Mouse (Mus musculus) fat pad, adult 2 months (tissue): ENCODE data around the gene Wdr47.
"Not testable (repeated sequence)": the region's sequence is repeated elsewhere in the genome, so short reads cannot be mapped to it uniquely, and the experiment has no call there.

ENCODE experiments used
- DNase-seq: peaks from one replicate; pipeline ENCODE4 v3.0.0-alpha.2; 2011; ENCODE audit warnings: low read depth, low spot score; ENCODE audit errors: extremely low read depth

Gene Wdr47

DNA sequence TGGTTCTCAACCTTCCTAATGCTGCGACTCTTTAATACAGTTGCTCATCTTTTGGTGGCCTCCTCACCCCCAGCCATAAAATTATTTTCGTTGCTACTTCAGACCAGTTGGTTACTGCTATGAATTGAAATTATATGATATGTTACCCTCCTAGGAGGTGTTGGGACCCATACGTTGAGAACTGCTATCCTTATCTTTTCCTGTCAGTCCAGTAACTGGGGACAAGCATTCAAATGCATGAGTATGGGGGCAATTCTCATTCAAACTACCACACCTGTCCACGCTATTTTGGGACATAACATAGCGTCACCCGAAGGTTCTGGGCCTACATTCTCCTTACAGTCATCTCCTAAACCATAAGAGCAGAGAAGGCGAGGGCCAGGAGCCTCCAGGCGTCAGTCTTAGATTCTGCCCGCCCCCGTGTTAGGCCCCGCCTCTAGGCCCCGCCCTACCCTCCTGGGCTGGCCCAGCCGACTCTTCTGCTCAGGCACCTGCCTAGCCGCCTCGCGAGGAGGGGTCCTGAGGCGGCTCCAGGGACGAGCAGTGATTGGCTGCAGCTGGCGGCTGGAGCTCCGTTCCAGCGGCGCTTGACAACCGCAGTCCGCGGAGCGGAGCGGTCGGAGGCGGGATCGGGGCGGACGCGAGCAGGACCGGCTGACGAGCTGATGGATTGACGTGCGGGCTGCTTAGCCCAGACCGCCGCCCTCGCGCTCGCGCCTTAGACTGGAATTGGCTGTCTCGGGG, at the start of gene Wdr47:
Gene Wdr47, plus strand, starts transcription at position 494 of the 744 bp plus-strand sequence.
- peak; percentile 36 for DNase-seq

DNA sequence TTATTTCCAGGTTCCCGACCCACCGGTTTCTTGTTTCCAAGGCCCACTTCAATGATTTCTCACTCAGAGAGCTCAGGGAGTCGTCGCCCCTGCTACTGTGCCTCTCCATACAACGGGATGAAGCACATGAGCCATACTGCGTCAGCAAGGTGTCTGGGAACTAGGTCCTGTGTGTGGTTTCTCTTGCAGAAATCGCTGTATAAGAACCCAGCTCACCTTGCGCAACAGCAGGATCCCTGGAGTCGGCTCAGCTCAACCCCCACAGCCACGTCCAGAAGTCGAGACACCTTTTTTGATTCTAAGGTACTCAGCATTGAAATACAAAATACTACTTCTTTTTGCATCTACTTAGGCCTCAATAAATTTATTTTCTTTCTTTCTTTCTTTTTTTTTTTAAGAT, 48.8 kb upstream of the Wdr47 start:
- no peak for DNase-seq

DNA sequence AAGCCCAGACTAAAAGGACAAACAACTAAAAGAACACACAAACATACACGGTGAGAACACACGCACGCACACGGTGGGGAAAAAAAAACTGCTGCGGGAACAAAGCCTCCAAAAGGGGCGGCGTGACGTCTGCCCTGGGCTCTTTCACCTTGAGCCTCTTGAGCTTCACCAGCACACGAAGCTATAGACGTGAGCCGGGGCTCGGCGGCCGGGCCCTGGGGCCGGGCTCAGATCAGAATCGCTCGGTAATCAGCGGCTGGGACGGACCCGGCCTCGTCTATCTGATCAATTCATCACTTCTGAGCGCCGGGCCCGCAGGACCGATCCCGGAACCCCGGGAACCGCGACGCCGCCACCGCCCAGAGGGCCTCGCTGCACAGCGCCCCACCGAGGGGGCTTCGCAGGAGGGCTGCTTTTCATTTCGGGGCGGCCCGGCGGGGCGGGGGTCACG, 36.9 kb upstream of the Wdr47 start:
- DNase-seq = no peak

DNA sequence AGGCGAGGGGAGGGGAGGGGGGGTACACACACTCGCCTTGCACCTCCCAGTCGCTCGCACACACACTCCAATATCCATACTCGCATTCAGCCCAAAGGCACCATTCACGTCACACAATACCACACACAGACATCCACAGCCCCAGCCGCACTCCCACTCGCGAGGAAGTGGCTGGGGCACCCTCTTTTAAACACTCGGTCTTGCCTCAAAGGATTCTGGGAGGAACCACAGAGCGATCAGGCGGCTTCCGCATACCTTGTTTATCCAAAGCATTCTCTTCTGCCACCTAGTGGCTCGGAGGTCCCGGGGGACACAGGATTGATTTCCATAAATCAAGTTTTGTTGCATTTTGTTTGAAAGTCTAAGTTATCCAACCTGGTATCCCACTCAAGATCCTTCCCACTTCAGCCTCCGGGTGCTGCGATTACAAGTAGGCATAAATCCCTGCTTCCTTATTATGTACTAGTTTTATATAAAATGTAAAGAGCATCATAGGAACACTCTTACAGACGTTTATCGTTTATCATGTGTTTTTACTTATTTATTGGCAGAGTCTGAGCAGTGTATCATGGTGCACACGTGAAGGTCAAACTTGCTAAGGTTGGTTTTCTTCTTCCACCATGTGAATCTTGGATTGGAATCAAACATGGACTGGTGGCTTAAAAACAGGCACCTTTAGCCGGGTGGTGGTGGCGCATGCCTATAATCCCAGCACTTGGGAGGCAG, 36.3 kb upstream of the Wdr47 start:
- DNase-seq = peak; percentile 63

DNA sequence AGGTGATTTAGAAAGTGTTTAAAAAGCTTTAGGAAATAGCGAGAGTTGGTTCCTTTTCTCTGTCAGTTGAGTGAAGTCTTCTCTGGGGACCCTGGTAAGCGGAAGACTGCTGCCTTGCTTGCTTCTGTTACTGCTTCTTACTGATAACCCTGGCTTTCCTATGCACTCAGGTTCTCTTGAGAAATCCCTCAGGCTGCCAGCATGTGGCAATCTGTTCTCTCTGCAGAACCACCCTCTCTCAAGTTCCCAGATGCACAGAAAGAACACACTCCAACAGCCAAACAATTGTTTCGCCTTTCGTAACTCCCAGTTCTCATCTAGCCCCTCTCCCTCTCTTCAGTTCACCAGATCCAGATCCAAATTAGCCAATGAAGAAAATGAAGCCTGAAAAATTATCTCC, 33.2 kb upstream of the Wdr47 start:
- no peak for DNase-seq

DNA sequence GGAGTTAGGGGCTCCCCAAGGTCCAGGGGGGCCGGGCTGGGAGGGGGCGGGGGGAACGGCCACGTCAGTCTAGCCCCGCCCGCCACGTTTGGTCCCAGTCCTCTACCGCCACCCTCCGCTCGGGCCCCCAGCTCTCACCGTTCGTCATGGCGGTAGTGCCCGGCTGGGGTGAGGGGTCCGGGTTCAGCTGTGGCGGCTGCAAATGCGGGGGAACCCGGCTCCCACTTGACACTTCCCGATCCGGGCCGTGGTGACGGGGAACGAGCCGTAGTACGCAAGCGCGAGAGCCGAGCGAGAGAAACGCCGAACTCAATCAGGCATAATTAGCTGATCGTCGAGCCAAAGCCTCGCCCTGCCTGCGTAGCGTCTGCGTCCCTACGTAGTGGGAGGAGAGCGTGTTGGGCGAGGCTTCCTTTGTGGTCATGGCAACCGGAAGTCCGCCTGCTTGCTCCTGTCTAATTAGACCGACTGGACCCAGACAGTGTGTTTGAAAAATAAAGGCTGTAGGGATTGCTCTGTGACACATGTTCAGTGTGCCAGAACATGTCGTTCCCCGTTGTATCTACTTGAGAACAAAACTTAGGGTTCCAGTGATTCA, 28.8 kb upstream of the Wdr47 start, which contains the start of gene Tmem167b:
Gene Tmem167b, minus strand, starts transcription at position 334 of the 598 bp plus-strand sequence.
- peak; percentile 82 for DNase-seq

DNA sequence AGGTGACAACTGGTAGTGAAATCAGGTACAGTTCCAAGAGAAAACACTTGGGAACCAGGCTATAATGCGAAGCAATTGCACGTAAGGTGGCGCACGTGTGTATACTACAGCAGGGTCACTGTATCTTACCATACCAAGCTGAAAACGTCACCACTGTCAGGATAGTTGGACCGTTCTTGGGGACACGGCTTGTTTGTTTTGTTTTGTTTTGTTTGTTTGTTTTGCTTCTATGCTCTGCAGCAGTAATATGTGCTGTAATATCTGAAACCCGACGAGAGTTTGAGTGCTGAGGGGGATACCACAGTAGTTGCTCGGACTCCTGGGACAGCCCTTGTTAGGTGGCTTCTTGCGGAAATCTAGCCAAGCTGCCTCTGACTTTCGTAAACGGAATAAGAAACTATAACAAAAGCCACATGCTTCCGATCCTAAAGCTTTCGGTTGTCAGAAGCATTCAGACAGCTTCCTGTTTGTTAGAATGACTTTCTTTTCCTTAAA, 28.3 kb upstream of the Wdr47 start:
- DNase-seq = no peak

DNA sequence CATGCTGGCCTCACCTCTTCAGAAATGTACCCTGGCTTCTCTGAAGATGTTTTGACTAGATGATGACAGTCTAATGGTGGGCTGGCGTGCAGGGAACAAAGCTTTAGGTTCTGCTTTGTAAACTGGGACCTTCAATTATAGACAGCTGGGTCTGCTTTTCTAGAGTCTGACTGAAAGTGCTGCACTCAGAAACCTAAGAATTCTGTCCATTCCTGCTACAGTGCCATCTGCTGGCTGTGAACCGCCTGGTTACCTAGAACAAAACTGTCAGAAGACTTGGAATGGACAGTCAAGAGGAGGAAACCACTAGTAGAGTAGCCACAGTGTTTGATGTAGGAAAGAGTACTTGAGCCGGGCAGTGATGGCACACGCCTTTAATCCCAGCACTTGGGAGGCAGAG, 27.8 kb upstream of the Wdr47 start:
- DNase-seq = no peak

DNA sequence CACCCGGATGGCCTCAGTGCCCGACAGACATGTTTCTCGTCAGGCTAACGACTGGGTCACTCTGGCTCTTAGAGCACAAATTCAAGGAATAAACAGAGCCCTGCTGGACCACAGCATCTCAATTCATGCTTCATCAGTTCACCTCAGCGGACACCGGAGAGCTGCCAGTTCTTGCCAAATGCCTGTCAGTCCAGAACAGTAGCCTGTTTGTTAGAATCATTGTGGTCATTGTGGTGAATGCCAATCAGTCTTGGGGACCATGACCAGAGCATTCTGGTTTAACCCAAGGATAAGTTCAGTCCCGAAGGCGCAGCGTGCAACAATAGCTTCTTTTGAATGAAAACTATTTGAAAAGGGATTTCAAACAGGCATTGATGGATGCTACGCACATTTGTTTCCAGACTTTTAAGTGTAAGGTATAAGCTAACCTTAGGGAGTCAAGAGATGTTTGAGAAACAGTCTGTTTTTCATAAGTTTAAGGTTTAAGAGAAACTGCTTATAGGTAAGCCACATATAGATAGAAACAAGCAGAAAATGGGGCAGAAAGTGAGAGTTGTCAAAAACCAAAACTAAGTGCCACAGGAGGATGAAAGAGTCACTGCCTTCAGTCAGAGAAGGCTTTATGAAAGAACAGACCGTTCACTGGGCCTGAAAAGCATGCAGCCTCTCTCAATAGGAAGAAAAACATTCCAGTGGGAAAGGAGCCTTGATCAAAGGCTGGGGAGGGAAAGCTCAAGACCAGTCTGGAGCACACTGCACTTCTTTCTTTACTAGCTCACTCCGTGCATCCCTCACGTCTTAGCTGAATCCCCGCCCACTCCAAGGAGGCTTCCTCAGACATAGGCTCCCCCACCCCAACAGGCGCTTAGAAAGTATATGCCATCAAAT, 22.8 kb upstream of the Wdr47 start:
- no peak for DNase-seq

DNA sequence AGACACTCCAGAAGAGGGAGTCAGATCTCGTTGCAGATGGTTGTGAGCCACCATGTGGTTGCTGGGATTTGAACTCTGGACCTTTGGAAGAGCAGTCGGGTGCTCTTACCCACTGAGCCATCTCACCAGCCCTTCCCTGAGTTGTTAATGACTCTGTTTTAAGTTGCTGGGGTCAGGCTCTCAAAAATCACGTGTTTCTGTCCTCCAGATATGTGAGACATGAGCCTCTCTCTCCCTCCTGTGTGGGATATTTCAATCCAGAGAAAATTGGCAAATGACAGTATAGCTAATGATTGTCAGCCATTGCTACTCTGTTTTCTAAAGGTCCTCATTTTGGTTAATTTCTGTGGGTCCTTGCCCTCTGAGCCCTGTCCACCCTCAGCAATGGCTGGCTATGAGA, 21.4 kb upstream of the Wdr47 start:
- DNase-seq = not testable (repeated sequence)

DNA sequence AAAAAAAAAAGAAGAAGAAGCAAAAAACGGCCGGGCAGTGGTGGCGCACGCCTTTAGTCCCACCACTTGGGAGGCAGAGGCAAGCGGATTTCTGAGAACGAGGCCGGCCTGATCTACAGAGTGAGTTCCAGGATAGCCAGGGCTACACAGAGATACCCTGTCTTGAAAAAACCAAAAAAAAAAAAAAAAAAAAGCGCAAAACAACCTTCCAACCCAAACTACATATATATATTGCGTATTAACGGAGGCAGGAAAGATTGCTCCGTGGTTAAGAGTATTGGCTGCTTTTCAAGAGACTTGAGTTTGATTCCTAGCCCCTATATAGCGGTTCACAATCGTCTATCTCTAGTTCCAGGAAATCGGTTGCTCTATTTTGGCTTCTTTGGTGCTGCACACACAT, 20.3 kb upstream of the Wdr47 start:
- no peak for DNase-seq

DNA sequence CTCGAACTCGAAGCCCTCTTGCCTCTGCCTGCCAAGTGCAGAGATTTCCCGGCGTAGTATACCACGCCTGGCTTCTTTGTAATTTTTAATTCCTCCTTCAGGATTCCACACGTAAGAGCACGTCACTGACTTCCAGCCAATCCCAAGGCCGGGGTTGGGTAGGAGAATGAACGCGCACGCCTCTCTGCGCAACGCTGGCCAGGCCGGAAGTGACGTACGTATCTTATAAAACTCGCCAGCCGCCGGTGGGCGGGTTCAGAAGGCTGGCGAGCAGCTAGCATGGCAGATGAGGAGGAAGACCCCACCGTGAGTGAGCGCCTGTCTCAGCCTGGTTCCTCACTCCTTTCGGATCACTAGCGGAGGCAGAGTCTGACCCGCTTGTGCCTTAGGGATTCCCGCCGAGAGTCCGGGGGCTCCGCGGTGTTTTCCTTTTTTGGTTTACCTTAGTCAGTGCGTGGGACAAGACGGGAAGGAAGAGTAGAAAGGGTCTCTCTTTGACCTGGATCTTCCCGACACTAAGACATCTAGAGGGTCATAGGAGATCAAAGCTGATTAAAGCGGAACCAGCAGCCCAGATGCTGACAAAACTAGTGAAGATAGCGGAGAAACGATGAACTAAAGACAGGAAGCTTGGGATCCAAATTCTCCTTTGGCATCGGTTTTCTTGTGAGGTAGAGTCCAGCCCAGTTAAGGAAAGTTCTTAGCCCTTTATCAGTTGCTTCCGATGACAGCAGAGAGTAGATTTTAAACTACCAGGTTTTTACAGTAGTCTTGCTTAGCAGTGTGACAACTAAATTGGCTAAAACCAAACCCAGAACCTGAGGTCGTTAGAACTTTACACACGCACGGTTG, 19.4 kb upstream of the Wdr47 start, which contains the start of gene Taf13:
Gene Taf13, plus strand, starts transcription at position 256 of the 852 bp plus-strand sequence.
- DNase-seq = peak; percentile 63

DNA sequence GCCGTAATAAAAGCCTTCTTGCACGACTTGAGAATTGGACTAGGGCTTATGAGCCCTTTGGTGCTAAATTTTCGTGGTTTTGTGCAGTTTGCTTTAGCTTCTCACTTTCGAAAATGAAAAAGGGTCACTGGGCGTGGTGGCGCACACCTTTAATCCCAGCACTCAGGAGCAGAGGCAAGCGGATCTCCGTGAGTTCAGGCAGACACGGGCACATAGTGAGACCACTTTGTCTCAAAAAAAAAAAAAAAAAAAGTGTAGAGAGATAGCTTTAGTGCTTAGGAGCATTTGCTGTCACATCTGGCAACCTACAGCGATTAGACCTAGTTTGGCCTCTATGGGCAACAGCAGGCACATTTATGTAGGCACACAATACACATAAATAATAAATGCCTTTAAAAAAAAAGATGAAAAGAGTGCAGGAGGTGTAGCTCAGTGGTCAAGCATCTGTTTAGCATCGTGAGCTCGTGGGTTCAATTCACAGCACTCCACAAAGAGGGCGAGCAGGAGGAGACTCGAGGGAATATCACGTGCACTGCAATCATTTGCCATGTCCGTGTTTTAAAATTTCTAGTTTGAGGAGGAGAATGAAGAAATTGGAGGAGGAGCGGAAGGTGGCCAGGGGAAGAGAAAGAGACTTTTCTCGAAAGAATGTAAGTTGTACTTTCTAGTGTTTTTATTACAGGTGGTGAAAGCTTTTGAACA, 18.6 kb upstream of the Wdr47 start:
- DNase-seq = no peak

DNA sequence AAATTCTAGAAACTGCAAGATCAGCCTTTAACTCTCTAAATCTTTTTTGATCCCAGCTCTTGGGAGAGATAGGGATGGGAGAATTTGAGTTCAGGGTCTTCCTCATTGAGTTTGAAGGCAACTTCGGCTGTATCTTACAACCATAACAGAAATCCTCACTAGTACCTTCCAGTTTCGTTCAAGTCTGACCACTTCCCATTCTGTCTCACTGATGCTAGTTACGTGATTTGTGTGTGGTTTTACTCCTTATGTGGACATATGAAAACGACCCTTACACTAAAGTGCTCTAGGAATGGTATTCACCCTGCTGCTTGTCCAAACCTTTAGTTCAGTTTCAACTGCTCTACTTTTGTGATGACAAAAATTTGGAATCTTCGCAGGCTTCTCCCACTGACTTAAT, 17.1 kb upstream of the Wdr47 start:
- DNase-seq = no peak

DNA sequence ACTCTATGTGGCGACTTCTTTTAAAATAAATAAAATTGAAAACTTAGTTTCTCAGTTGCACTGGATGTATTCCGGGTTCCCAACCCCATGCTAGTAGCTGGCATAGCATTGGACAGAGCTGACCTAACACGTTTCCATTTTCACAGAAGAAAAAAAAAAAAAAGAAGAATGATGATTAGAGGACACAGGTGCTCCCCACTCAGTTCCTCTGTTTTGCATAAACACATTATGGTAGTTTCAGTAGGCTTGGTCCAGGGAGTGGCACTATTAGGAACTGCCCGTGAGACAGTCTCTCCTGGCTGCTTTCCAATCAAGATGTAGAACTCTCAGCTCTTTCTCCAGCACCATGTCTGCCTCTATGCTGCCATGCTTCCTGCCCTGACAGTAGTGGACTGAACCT, 6.5 kb upstream of the Wdr47 start:
- DNase-seq = no peak

DNA sequence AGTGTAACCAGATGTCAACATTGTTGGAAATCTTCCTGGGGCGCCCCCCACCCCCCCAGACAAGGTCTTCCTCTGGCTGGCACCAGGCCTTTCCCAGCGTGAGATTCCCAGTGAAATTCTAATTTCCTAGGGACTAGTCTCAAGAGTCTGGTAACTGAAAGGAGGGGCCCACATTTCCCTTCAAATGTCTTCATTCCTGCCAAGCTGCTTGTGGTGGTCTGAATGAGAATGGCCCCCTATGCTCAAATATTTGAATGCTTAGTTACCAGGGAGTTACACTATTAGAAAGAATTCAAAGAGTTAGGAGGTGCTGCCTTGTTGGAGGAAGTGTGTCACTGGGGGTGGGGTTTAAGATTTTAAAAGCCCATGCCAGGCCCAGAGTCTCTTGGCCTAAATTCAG, 2.6 kb upstream of the Wdr47 start:
- DNase-seq = no peak

DNA sequence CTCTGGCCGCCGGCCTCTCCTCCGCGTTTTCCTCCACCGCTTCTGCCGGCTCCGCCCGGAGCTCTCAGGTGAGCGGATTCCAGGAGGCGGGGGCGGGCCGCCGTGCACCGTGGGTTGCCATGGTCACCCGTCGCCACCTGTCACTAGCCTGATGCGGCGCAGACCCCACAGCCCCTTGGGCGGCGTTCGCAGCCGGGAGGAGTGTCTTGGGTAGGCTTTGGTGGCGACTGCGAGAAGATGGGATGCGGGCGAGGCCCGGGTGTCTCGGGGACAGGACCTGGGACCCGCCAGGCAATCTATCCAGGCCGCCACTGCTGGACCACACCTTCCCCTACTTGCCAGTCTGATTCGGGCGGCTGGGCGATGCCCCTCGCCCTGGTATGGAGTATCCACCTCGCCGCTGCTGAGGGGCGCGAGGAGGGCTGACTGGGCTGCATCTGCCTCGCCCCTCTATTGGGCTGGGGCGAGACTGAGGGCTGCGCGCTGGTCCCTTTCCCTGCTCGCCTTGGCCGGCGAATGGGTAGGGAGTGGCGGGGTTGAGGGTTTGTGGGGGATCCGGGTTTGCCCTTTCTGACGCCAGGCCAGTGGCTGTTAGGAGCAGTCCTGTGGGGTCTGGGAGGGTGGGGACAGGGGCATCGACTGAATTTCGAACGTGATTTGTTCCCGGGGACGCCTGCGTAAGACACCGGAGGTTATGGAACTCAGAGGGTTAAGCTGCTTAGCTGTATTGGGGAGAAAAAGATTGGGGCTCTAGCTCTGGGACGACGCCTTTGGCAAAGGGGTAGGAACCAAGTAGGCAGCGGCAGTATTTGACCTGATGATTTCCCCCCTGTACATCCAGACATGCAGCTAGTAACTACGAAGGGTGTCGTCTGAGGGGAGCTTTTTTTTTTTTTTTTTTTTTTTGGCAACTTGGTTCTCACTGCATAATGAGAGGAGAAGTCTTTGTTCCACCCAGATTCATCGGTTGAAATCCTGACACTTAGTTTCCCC, 747 bp downstream of the Wdr47 start:
- DNase-seq = no peak

DNA sequence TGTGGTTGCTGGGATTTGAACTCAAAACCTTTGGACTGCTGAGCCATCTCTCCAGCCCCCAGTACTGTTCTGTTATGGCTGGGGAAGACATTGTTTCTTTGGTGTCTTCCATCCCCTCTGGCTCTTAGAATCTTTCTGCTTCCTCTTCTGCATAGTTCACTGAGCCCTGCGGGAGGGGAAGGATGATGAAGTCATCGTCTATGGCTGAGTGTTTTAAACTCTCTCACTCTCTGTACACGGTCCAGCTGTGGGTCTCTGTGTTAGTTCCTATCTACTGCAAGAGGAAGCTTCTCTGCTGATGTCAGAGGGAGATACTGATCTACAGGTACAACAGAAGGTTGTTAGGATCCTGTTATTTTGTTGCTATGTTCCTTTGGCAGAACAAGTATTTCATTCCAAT, 17.8 kb downstream of the Wdr47 start:
- no peak for DNase-seq
